Mouse (Mus musculus) erythroblast, embryonic 14.5 days (primary cell): Measurements from ENCODE around the gene Itgb6. TPM values are rescaled to one million over a fixed set of nuclear protein-coding genes. Genes with fewer than 3 reads are reported as not detected.

ENCODE experiments used
- H3K27me3 ChIP-seq: 2 replicates; pipeline ENCODE4 v1.6.1; 2012; ENCODE audit warnings: inconsistent platforms; ENCODE audit not compliant: control insufficient read depth
- H3K36me3 ChIP-seq: 2 replicates; pipeline ENCODE4 v1.6.1; 2012; ENCODE audit warnings: mild to moderate bottlenecking, inconsistent platforms; ENCODE audit not compliant: control insufficient read depth
- H3K4me1 ChIP-seq: 2 replicates; pipeline ENCODE4 v1.6.1; 2012; ENCODE audit warnings: inconsistent platforms; ENCODE audit not compliant: control insufficient read depth
- H3K4me3 ChIP-seq: replicated peaks from 2 replicates; pipeline ENCODE3; 2012; ENCODE audit warnings: moderate library complexity, mild to moderate bottlenecking, inconsistent platforms
- H3K9me3 ChIP-seq: 2 replicates; pipeline ENCODE4 v1.6.1; 2012; ENCODE audit warnings: low read length, inconsistent platforms, mixed read lengths; ENCODE audit not compliant: control insufficient read depth
- GATA1 ChIP-seq: IDR thresholded peaks from 2 replicates; pipeline ENCODE4 v1.6.1; 2012; ENCODE audit warnings: low read length, inconsistent platforms, mixed read lengths
- TAL1 ChIP-seq: IDR thresholded peaks from 3 replicates; pipeline ENCODE4 v1.6.1; 2012; ENCODE audit warnings: low read length, inconsistent platforms, mixed read lengths
- polyA plus RNA-seq: library from polyadenylated mRNA; stranded (reverse); fragments of >175 nt; gene quantifications from 2 replicates; pipeline ENCODE4 v1.2.3, GENCODE M21; 2012

Itgb6 gene
- polyA plus RNA-seq, 1 experiment = not detected

- Histone ChIP-seq H3K9me3 (no peaks in the 10 kb centered on the region), H3K4me1 (no peaks in the 10 kb centered on the region), H3K4me3 (no peak overlapping the region), H3K27me3 (no peaks in the 10 kb centered on the region), H3K36me3 (no peaks in the 10 kb centered on the region)
- no peak for TF ChIP-seq GATA1
- no peak for TF ChIP-seq TAL1
Measured at GRCm38 (mm10) chr2:60739389-60740137, 17.1 kb upstream of the Itgb6 start.

GRCm38 (mm10) chr2:60730929-60731328 lies 8.5 kb upstream of the Itgb6 start:
- TF ChIP-seq GATA1 (no peak), TAL1 (no peak)
- Histone ChIP-seq H3K36me3 (no peaks in the 10 kb centered on the region), H3K4me3 (no peak overlapping the region), H3K9me3 (no peaks in the 10 kb centered on the region), H3K27me3 (no peaks in the 10 kb centered on the region), H3K4me1 (no peaks in the 10 kb centered on the region)

- TF ChIP-seq TAL1 = no peak
- TF ChIP-seq GATA1 = no peak
- H3K9me3 ChIP-seq = no peaks in the 10 kb centered on the region
- no peak overlapping the region for H3K4me3 ChIP-seq
- no peaks in the 10 kb centered on the region for H3K36me3 ChIP-seq
- H3K4me1 ChIP-seq = no peaks in the 10 kb centered on the region
- no peaks in the 10 kb centered on the region for H3K27me3 ChIP-seq
Measured at GRCm38 (mm10) chr2:60730024-60730423, 7.6 kb upstream of the Itgb6 start.

GRCm38 (mm10) chr2:60728902-60729585 lies 6.6 kb upstream of the Itgb6 start:
- no peaks in the 10 kb centered on the region for H3K4me1 ChIP-seq
- no peak overlapping the region for H3K4me3 ChIP-seq
- no peak for TF ChIP-seq GATA1
- TF ChIP-seq TAL1 = no peak
- H3K27me3 ChIP-seq = no peaks in the 10 kb centered on the region
- H3K9me3 ChIP-seq = no peaks in the 10 kb centered on the region
- H3K36me3 ChIP-seq = no peaks in the 10 kb centered on the region

- H3K4me1 ChIP-seq = no peaks in the 10 kb centered on the region
- no peaks in the 10 kb centered on the region for H3K36me3 ChIP-seq
- TF ChIP-seq TAL1 (no peak), GATA1 (no peak)
- no peak overlapping the region for H3K4me3 ChIP-seq
- H3K27me3 ChIP-seq = no peaks in the 10 kb centered on the region
- no peaks in the 10 kb centered on the region for H3K9me3 ChIP-seq
Measured at GRCm38 (mm10) chr2:60724660-60725059, 2.2 kb upstream of the Itgb6 start.

- no peaks in the 10 kb centered on the region for H3K36me3 ChIP-seq
- no peaks in the 10 kb centered on the region for H3K4me1 ChIP-seq
- no peaks in the 10 kb centered on the region for H3K9me3 ChIP-seq
- TF ChIP-seq TAL1 (no peak), GATA1 (no peak)
- H3K4me3 ChIP-seq = no peak overlapping the region
- no peaks in the 10 kb centered on the region for H3K27me3 ChIP-seq
Measured at GRCm38 (mm10) chr2:60722967-60723366, 524 bp upstream of the Itgb6 start.

GRCm38 (mm10) chr2:60720906-60721305 lies 1.5 kb downstream of the Itgb6 start:
- H3K9me3 ChIP-seq = no peaks in the 10 kb centered on the region
- peaks cover 4% of the 10 kb centered on the region; the same call in 1 of the 2 replicates for H3K27me3 ChIP-seq
- no peak for TF ChIP-seq TAL1
- no peak for TF ChIP-seq GATA1
- no peaks in the 10 kb centered on the region for H3K36me3 ChIP-seq
- H3K4me3 ChIP-seq = no peak overlapping the region
- H3K4me1 ChIP-seq = no peaks in the 10 kb centered on the region

- TF ChIP-seq TAL1 (no peak), GATA1 (no peak)
- Histone ChIP-seq H3K36me3 (no peaks in the 10 kb centered on the region), H3K27me3 (peaks cover 4% of the 10 kb centered on the region), H3K4me1 (no peaks in the 10 kb centered on the region), H3K4me3 (no peak overlapping the region), H3K9me3 (no peaks in the 10 kb centered on the region)
Measured at GRCm38 (mm10) chr2:60720205-60720604, 2.2 kb downstream of the Itgb6 start.

- Histone ChIP-seq H3K27me3 (peaks cover 8% of the 10 kb centered on the region), H3K4me3 (no peak overlapping the region), H3K4me1 (no peaks in the 10 kb centered on the region), H3K36me3 (no peaks in the 10 kb centered on the region), H3K9me3 (no peaks in the 10 kb centered on the region)
- TF ChIP-seq TAL1 (no peak), GATA1 (no peak)
Measured at GRCm38 (mm10) chr2:60717348-60717747, 5.1 kb downstream of the Itgb6 start.

- no peaks in the 10 kb centered on the region for H3K36me3 ChIP-seq
- TF ChIP-seq TAL1 (no peak), GATA1 (no peak)
- H3K9me3 ChIP-seq = no peaks in the 10 kb centered on the region
- no peak overlapping the region for H3K4me3 ChIP-seq
- peaks cover 8% of the 10 kb centered on the region for H3K27me3 ChIP-seq
- H3K4me1 ChIP-seq = no peaks in the 10 kb centered on the region
Measured at GRCm38 (mm10) chr2:60716549-60716948, 5.9 kb downstream of the Itgb6 start.
